Mouse (Mus musculus): Measurements from ENCODE around the gene Gas2l3.

GRCm38 (mm10) chr10:89486995-89487742, 43.4 kb upstream of the Gas2l3 start:
- TF ChIP-seq TAL1 (IDR thresholded peaks at IDR 0.05; ENCODE audit: low read length), result no peak
- TF ChIP-seq GATA1 (IDR thresholded peaks at IDR 0.05; ENCODE audit: low read length), result no peak

All from erythroblast, embryonic 14.5 days (primary cell).